Mouse (Mus musculus) thymus, adult 2 months (tissue): ENCODE results near the gene Bach2.

Experiments
- CTCF ChIP-seq: fragments of 200-500 bp; IDR thresholded peaks from 2 replicates; pipeline ENCODE4 v1.5.1; 2012; ENCODE audit warnings: mild to moderate bottlenecking, control low read depth, low read length, moderate library complexity, borderline replicate concordance; ENCODE audit not compliant: control insufficient read depth, poor library complexity, insufficient read depth; ENCODE audit errors: extremely low read depth
- POLR2A ChIP-seq: fragments of 200-500 bp; IDR thresholded peaks from 2 replicates; pipeline ENCODE4 v1.6.1; 2012; ENCODE audit warnings: mild to moderate bottlenecking, low read length, control low read depth, moderate library complexity; ENCODE audit not compliant: control insufficient read depth, poor library complexity, insufficient read depth; ENCODE audit errors: extremely low read depth

GRCm38 (mm10) chr4:32250333-32251004 lies 11.9 kb downstream of the Bach2 start:
- TF ChIP-seq POLR2A (no peak), CTCF (no peak)
